In the genomic region with DNA sequence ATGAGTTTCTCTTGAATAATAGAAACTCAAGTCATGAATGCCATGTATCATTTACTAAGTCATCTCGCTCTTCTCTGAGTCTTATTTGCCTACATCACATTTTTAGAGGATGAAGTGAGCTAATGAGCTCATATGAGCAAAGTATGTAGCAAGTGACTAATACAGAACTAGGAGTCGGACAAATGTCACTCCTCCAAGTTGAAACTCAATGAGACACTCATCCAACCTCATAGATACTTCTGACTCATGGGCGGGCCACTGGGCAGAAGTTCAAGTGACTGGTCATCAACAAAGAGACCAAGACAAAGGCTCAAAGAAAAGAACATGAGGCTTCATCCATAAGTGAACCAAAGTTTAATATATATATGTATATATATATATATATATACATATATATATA, we compare ENCODE assay signal across 28 mouse cellular contexts. TPM values are rescaled to one million over a fixed set of nuclear protein-coding genes. Genes with fewer than 3 reads are reported as not detected.
DNase-seq lines count a peak whose midpoint lies in the region; ATAC-seq and TF ChIP-seq lines count a peak whose summit lies in the region.
"Had no signal": no experiment of that assay in that cellular context is flagged by ENCODE, and none has a peak within 500 bp of the region (broad histone marks: within the 10 kb centered on the region; RNA-seq: fewer than 3 reads in every experiment).

No protein-coding gene starts in this region.

- H3K9ac ChIP-seq in liver, embryonic 11.5 days (ENCODE audit: low read depth, low read length): no peak overlapping the region
- H3K9ac ChIP-seq: limb, embryonic 12.5 days; liver, embryonic 13.5 days; midbrain, embryonic 15.5 days; neural tube, embryonic 12.5 days; stomach, embryonic 15.5 days had no signal

- no peaks in the 10 kb centered on the region for H3K27me3 ChIP-seq in Patski
- no peaks in the 10 kb centered on the region for H3K27me3 ChIP-seq in liver, embryonic 11.5 days (replicated peaks; ENCODE audit: control insufficient read depth, insufficient read depth, low read length)
- H3K27me3 ChIP-seq: CH12.LX; limb, embryonic 12.5 days; liver, embryonic 13.5 days; midbrain, embryonic 15.5 days; neural tube, embryonic 12.5 days; stomach, embryonic 15.5 days had no signal

- in situ Hi-C loops in Patski (cut with MboI; ENCODE audit: low pct_unique_long_range_greater_than_20kb): no loop called here

- WGBS in liver, embryonic 11.5 days: 81% methylated on average over 3 of the region's 3 CpGs

- no peak overlapping the region for H3K4me2 ChIP-seq in liver, embryonic 11.5 days
- H3K4me2 ChIP-seq: limb, embryonic 12.5 days; liver, embryonic 13.5 days; midbrain, embryonic 15.5 days; neural tube, embryonic 12.5 days; stomach, embryonic 15.5 days had no signal

- DNase-seq in gastrocnemius, adult 18-20 months (ENCODE audit: low spot score): peak; percentile 46
- no peak for DNase-seq in gastrocnemius, postnatal 4 days (ENCODE audit: low spot score in 2 of 2)
- DNase-seq in 3134 (ENCODE audit: extremely low read depth, insufficient read length, low spot score) (peak; percentile 68), Patski (ENCODE audit: low read depth, low spot score) (no peak), liver (no peak)
- peak; percentile 75 for DNase-seq in adrenal gland, postnatal 25 days
- DNase-seq in right cerebral cortex, postnatal 25 days: no peak
- no peak for DNase-seq in liver, embryonic 11.5 days (ENCODE audit: low spot score)
- DNase-seq: cerebellum, adult 9-11 months; heart, postnatal 10 days; kidney, postnatal 25 days; layer of hippocampus, postnatal 36 days; liver, embryonic 13.5 days; lung, adult 2 months; lung, postnatal 36 days; right cerebral cortex, postnatal 14 days; thymus, adult 18-20 months; thymus, postnatal 36 days had no signal

- no peaks in the 10 kb centered on the region for H3K36me3 ChIP-seq in liver, embryonic 11.5 days (ENCODE audit: control insufficient read depth, insufficient read depth, low read length)
- H3K36me3 ChIP-seq: embryonic facial prominence, embryonic 10.5 days; G1E; heart, embryonic 10.5 days; limb, embryonic 12.5 days; liver, embryonic 13.5 days; midbrain, embryonic 15.5 days; neural tube, embryonic 12.5 days; stomach, embryonic 15.5 days had no signal

- no peaks in the 10 kb centered on the region for H3K4me1 ChIP-seq in liver, embryonic 11.5 days (replicated peaks; ENCODE audit: control insufficient read depth, insufficient read depth, low read length)
- H3K4me1 ChIP-seq: embryonic facial prominence, embryonic 10.5 days; heart, embryonic 10.5 days; limb, embryonic 12.5 days; liver, embryonic 13.5 days; midbrain, embryonic 15.5 days; neural tube, embryonic 12.5 days; stomach, embryonic 15.5 days had no signal

- CTCF ChIA-PET in Patski (lab: Charles Lee): no interaction called here

- no peaks in the 10 kb centered on the region for H3K9me3 ChIP-seq in liver, embryonic 11.5 days (ENCODE audit: control insufficient read depth, low read length)
- H3K9me3 ChIP-seq: embryonic facial prominence, embryonic 10.5 days; heart, embryonic 10.5 days; limb, embryonic 12.5 days; liver, embryonic 13.5 days; midbrain, embryonic 15.5 days; neural tube, embryonic 12.5 days; stomach, embryonic 15.5 days had no signal

- H3K27ac ChIP-seq in liver, embryonic 11.5 days (ENCODE audit: low read depth, low read length): no peak overlapping the region
- H3K27ac ChIP-seq: embryonic facial prominence, embryonic 10.5 days; heart, embryonic 10.5 days; hindbrain, postnatal 0 days; limb, embryonic 12.5 days; liver, embryonic 13.5 days; midbrain, embryonic 15.5 days; neural tube, embryonic 12.5 days; stomach, embryonic 15.5 days had no signal

- no peak overlapping the region for H3K4me3 ChIP-seq in liver, embryonic 11.5 days (ENCODE audit: low read depth, low read length)
- H3K4me3 ChIP-seq: embryonic facial prominence, embryonic 10.5 days; heart, embryonic 10.5 days; limb, embryonic 12.5 days; liver, embryonic 13.5 days; midbrain, embryonic 15.5 days; neural tube, embryonic 12.5 days; stomach, embryonic 15.5 days had no signal

- TF ChIP-seq CTCF in Patski (IDR thresholded peaks at IDR 0.05): no peak

- POLR2A ChIA-PET in Patski (lab: Charles Lee): no interaction called here

- peak; percentile 60 for ATAC-seq in Patski
- ATAC-seq in liver, embryonic 11.5 days (replicated peaks; ENCODE audit: low FRiP score): no peak
- ATAC-seq: hindbrain, postnatal 0 days; intestine, embryonic 16.5 days; midbrain, embryonic 15.5 days had no signal

RNA-seq across cellular contexts. Expression of gene 1700056E22Rik, which starts 50.9 kb away (rescaled TPM):
- under 1 TPM; 0.43 to 0.73 TPM for total RNA-seq in gastrocnemius, adult 18-20 months (2021)
- 1 to 10 TPM; 2.4 to 2.9 TPM for total RNA-seq in gastrocnemius, postnatal 4 days (2021)
- 3.4 TPM for polyA plus RNA-seq in Patski (2021)
- 1.1 and 2.4 TPM in 2 replicates for total RNA-seq in adrenal gland, postnatal 25 days (2021)
- polyA plus RNA-seq in liver, embryonic 11.5 days (2014; fragmentation: Nextera tagmentation; extraction: Ambion mirVana): 0.70 and 0.95 TPM in 2 replicates
- total RNA-seq: G1E; layer of hippocampus, postnatal 36 days had no signal
- polyA plus RNA-seq: G1E had no signal

Comparison
In these comparisons a context has a peak if more than half of its experiments do, and no peak if none do; other contexts are left out.
1. DNase-seq: peak in gastrocnemius, adult 18-20 months (single experiment), 3134 (single experiment) and adrenal gland, postnatal 25 days (single experiment); none in gastrocnemius, postnatal 4 days (0 of 2), Patski (single experiment), right cerebral cortex, postnatal 25 days (single experiment), liver, embryonic 11.5 days (single experiment) and liver (single experiment).